Mouse (Mus musculus): ENCODE results near the gene Smurf1. TPM values are rescaled to one million over a fixed set of nuclear protein-coding genes. Genes with fewer than 3 reads are reported as not detected.

Gene Smurf1
- polyA plus RNA-seq (2015; fragmentation: Nextera tagmentation; extraction: Ambion mirVana): 3.5 and 5.0 TPM in 2 replicates

DNA sequence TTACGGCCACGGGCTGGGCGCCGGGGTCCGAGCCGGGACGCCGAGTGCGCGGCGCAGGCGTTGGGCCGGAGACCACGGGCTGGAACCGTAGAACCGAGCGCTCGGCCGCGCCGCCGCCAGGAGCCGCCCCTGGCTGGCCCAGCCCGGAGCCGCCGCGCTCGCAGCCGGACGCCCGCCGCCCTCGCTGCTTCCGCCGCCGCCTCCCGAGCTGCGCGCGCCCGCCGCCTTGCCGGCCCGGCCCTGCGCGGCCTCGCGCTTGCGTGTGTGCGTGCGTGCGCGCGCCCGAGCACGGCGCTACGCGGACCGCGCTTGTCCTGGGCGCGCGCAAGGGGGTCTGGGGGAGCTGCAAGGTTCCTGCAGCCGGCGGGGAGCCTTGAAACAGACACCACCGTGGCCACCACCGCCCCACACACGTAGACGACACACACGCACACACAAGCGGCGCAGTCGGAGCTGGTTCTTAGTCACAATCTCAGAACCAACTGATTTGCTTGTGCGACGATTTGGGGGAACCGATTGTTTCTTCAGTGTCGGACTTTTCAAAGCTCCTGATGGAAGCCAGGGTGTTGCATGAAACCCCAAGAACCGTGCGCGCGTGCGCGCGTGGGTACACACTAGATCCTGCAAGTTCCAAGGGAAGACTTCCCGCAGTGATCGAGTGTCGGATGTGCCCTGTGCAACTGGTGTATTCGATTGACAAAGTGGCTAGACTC lies at the start of gene Smurf1:
Smurf1 (minus strand) TSS at position 209 of the 713 bp plus-strand sequence.
- Histone ChIP-seq H3K9ac (ENCODE audit: low read depth, low read length) (peak within 1 kb of the TSS; percentile 90), H3K9me3 (ENCODE audit: control insufficient read depth, low read length) (no peaks in the 10 kb centered on the region), H3K27me3 (replicated peaks; ENCODE audit: control insufficient read depth, insufficient read depth, low read length) (no peaks in the 10 kb centered on the region), H3K4me2 (ENCODE audit: low read depth, low read length) (peak within 1 kb of the TSS; percentile 66), H3K27ac (ENCODE audit: low read length) (peak within 1 kb of the TSS; percentile 94), H3K4me1 (ENCODE audit: control insufficient read depth, insufficient read depth, low read length) (peaks cover 15% of the 10 kb centered on the region), H3K36me3 (ENCODE audit: control insufficient read depth, insufficient read depth, low read length) (no peaks in the 10 kb centered on the region), H3K4me3 (ENCODE audit: low read length) (peak within 1 kb of the TSS; percentile 83)
- under 1% methylated on average over 68 of the region's 89 CpGs for WGBS
- ATAC-seq: peak; percentile 78

DNA sequence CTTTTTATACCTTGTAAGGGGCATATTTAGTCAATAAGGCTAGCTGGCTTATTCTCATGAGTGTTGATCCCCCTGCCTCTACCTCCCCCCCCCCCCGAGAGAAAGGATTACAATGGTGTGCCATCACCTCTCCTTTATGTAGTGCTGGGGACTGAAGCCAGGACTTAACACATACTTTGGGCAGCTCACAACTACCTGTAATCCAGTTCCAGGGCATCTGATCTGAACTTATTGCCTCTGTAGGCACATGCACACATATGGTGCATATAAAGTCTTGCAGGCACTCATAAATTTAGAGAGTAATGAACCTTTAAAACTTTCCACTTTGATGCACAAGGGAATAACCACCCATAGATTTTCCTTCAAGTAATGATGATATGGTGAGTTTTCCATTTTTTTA lies 48.6 kb upstream of the Smurf1 start:
- no peak overlapping the region for H3K27ac ChIP-seq (ENCODE audit: low read length)
- no peak overlapping the region for H3K4me2 ChIP-seq (ENCODE audit: low read depth, low read length)
- no peak overlapping the region for H3K9ac ChIP-seq (ENCODE audit: low read depth, low read length)
- no peaks in the 10 kb centered on the region for H3K36me3 ChIP-seq (ENCODE audit: control insufficient read depth, insufficient read depth, low read length)
- H3K27me3 ChIP-seq (replicated peaks; ENCODE audit: control insufficient read depth, insufficient read depth, low read length): no peaks in the 10 kb centered on the region
- H3K4me3 ChIP-seq (ENCODE audit: low read length): no peak overlapping the region
- 92% methylated on average over 1 of the region's 1 CpGs for WGBS
- no peaks in the 10 kb centered on the region for H3K4me1 ChIP-seq (ENCODE audit: control insufficient read depth, insufficient read depth, low read length)
- no peaks in the 10 kb centered on the region for H3K9me3 ChIP-seq (ENCODE audit: control insufficient read depth, low read length)
- ATAC-seq: no peak

DNA sequence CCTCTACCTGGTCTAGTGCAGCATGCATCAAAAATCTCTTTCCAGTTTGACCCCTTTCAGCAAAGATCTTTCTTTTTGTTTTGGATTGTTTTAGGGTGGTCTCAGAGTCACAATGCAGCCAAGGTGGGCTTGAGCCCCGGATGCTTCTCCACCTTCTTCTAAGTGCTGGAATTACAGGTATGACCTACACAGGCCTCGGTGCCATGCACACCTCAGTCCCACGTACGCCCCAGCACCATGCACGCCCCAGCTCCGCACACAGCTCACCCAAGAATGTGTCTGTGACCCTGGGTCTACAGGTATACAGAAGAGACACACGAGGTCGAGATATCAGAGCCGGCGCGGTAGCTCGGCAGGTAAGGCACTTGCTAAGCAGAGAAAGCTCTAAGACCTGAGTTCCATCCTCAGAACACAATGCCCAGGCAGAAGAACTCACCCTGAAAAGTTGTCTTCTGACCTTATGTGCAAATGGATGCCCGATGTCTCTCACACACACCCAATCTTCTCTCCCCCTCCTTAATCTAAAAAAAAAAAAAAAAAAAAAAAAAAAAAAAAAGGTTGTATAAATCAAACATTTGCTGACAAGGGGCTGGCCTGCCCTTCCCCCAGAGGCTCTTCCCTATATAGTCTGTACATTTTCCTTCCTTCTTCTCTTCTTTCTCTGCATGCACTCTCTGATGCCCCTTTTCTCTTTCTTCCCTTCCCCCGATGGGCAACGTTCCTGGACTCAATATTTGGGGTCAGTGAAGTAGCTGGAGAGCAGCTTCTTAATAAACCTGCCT lies 43.4 kb upstream of the Smurf1 start:
- no peak overlapping the region for H3K27ac ChIP-seq (ENCODE audit: low read length)
- H3K4me1 ChIP-seq (ENCODE audit: control insufficient read depth, insufficient read depth, low read length): peaks cover 6% of the 10 kb centered on the region; the same call in 1 of the 2 replicates
- no peak overlapping the region for H3K9ac ChIP-seq (ENCODE audit: low read depth, low read length)
- 86% methylated on average over 15 of the region's 15 CpGs for WGBS
- no peaks in the 10 kb centered on the region for H3K36me3 ChIP-seq (ENCODE audit: control insufficient read depth, insufficient read depth, low read length)
- H3K9me3 ChIP-seq (ENCODE audit: control insufficient read depth, low read length): no peaks in the 10 kb centered on the region
- H3K4me3 ChIP-seq (ENCODE audit: low read length): no peak overlapping the region
- no peaks in the 10 kb centered on the region for H3K27me3 ChIP-seq (replicated peaks; ENCODE audit: control insufficient read depth, insufficient read depth, low read length)
- no peak overlapping the region for H3K4me2 ChIP-seq (ENCODE audit: low read depth, low read length)
- no peak for ATAC-seq

DNA sequence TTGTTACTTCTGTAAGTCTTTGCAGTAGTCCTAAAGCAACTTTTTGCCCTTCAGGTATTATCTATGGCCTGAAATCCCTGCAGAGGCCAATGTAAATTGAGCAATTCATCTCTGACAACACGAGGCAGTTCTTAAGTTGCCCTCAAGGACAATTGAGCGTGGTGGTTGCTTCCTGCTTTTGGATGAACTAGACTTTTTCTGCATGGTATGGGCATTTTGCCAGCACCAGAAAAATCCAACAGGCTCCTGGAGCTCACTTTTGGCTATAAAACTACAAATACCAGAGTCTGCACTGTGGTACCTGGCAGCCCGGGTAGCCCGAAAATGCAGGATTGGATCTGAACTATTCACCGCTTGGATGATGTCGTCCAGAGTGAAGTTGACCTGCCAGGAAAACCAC lies 39.9 kb upstream of the Smurf1 start:
- Histone ChIP-seq H3K4me2 (ENCODE audit: low read depth, low read length) (no peak overlapping the region), H3K9ac (ENCODE audit: low read depth, low read length) (no peak overlapping the region), H3K4me3 (ENCODE audit: low read length) (no peak overlapping the region), H3K27ac (ENCODE audit: low read length) (no peak overlapping the region), H3K36me3 (ENCODE audit: control insufficient read depth, insufficient read depth, low read length) (no peaks in the 10 kb centered on the region), H3K4me1 (ENCODE audit: control insufficient read depth, insufficient read depth, low read length) (peaks cover 6% of the 10 kb centered on the region; the same call in 1 of the 2 replicates), H3K9me3 (ENCODE audit: control insufficient read depth, low read length) (no peaks in the 10 kb centered on the region), H3K27me3 (replicated peaks; ENCODE audit: control insufficient read depth, insufficient read depth, low read length) (no peaks in the 10 kb centered on the region)
- WGBS: 70% methylated on average over 6 of the region's 6 CpGs
- ATAC-seq: no peak

DNA sequence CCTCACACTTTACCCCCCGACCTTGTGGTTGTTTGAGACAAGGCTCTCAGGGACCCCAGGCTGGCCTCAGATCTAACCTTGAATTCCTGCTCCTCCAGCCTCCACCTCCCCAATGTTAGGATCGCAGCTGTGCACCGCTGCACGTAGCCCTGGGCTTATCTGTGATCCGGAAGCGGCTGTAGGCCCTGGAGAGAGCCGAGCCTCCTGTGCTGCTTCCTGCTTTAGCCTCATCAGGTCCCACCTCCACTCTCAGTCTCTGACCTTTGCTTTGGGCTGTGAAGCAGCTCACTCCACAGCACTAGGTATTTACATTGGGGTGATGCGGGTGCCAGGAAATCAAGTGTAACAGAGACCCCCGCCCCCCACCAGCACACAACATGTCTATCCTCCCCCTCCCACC lies 38.8 kb upstream of the Smurf1 start:
- Histone ChIP-seq H3K9me3 (ENCODE audit: control insufficient read depth, low read length) (no peaks in the 10 kb centered on the region), H3K27ac (ENCODE audit: low read length) (no peak overlapping the region), H3K4me3 (ENCODE audit: low read length) (no peak overlapping the region), H3K27me3 (replicated peaks; ENCODE audit: control insufficient read depth, insufficient read depth, low read length) (no peaks in the 10 kb centered on the region), H3K36me3 (ENCODE audit: control insufficient read depth, insufficient read depth, low read length) (no peaks in the 10 kb centered on the region), H3K4me2 (ENCODE audit: low read depth, low read length) (no peak overlapping the region), H3K9ac (ENCODE audit: low read depth, low read length) (no peak overlapping the region), H3K4me1 (ENCODE audit: control insufficient read depth, insufficient read depth, low read length) (peaks cover 6% of the 10 kb centered on the region; the same call in 1 of the 2 replicates)
- peak; percentile 90 for ATAC-seq
- 68% methylated on average over 9 of the region's 9 CpGs for WGBS

DNA sequence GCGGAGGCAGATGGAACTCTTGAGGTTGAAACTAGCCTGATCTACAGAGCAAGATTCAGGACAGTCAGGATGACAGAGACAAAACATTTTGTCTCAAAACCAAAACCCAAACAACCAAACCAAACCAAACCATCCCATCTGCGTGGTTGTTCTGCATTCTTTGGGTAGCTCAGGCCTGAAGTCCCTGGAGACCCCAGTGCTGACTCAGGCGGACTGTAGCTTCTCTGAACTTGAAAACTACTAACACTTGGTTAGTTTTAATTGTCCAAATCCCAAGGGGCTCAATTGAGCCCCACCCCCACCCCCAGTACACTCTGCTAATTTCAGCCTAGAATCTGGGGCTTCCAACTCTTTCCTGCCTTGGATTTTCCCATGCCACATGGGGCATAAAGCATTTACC lies 37.7 kb upstream of the Smurf1 start:
- no peaks in the 10 kb centered on the region for H3K36me3 ChIP-seq (ENCODE audit: control insufficient read depth, insufficient read depth, low read length)
- no peak overlapping the region for H3K27ac ChIP-seq (ENCODE audit: low read length)
- H3K27me3 ChIP-seq (replicated peaks; ENCODE audit: control insufficient read depth, insufficient read depth, low read length): no peaks in the 10 kb centered on the region
- no peak for ATAC-seq
- no peak overlapping the region for H3K9ac ChIP-seq (ENCODE audit: low read depth, low read length)
- H3K9me3 ChIP-seq (ENCODE audit: control insufficient read depth, low read length): no peaks in the 10 kb centered on the region
- peaks cover 6% of the 10 kb centered on the region; the same call in 1 of the 2 replicates for H3K4me1 ChIP-seq (ENCODE audit: control insufficient read depth, insufficient read depth, low read length)
- H3K4me3 ChIP-seq (ENCODE audit: low read length): no peak overlapping the region
- no peak overlapping the region for H3K4me2 ChIP-seq (ENCODE audit: low read depth, low read length)
- 81% methylated on average over 3 of the region's 3 CpGs for WGBS

DNA sequence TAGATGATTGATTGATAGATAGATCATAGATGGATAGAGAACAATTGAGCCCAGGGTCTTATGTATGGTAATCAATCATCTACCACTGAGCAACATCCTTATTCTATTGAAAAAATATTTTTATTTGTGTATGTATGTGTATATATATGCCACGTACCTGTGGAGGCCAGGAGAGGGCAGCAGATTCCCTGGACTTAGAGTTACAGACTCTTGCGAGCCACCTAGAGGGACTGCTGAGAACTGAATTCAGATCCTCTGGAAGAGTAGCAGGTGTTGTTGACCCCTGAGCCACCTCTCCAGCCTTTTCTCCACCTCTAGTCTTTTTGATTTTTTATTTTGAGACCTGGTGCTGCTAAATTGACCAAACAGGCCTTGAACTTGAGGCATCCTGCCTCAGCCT lies 32.8 kb upstream of the Smurf1 start:
- WGBS: 30% methylated on average over 2 of the region's 2 CpGs
- no peak for ATAC-seq
- no peak overlapping the region for H3K4me2 ChIP-seq (ENCODE audit: low read depth, low read length)

DNA sequence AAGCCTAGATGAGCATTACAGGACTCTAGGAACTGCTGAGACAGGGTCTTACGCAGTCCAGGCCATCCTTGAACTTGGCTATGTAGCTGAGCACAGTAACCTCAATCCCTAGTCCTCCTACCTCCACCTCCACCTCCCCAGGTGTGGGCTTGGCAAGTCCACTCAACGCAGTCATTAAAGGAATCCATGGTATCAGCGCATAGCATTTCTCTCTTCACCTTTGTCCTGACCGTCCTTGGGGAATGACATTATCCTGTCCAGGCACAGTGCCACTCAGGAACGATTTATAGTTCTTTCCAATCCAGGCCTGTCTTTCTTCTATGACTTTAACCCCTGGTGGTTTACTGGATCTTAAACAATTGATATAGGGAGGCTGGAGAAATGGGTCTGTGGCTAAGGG lies 24.8 kb upstream of the Smurf1 start:
- Histone ChIP-seq H3K27ac (ENCODE audit: low read length) (no peak overlapping the region), H3K27me3 (replicated peaks; ENCODE audit: control insufficient read depth, insufficient read depth, low read length) (no peaks in the 10 kb centered on the region), H3K36me3 (ENCODE audit: control insufficient read depth, insufficient read depth, low read length) (no peaks in the 10 kb centered on the region), H3K9me3 (ENCODE audit: control insufficient read depth, low read length) (no peaks in the 10 kb centered on the region), H3K4me1 (ENCODE audit: control insufficient read depth, insufficient read depth, low read length) (0 out of 2 replicates have a peak, but pooled peaks cover 6% of the 10 kb centered on the region), H3K4me3 (ENCODE audit: low read length) (no peak overlapping the region), H3K4me2 (ENCODE audit: low read depth, low read length) (no peak overlapping the region), H3K9ac (ENCODE audit: low read depth, low read length) (no peak overlapping the region)
- 67% methylated on average over 5 of the region's 5 CpGs for WGBS
- ATAC-seq: no peak

More for the DNA sequence above, 32.8 kb upstream of the Smurf1 start:
- Histone ChIP-seq H3K27me3 (replicated peaks; ENCODE audit: control insufficient read depth, insufficient read depth, low read length) (no peaks in the 10 kb centered on the region), H3K4me3 (ENCODE audit: low read length) (no peak overlapping the region), H3K27ac (ENCODE audit: low read length) (no peak overlapping the region), H3K9ac (ENCODE audit: low read depth, low read length) (no peak overlapping the region), H3K36me3 (ENCODE audit: control insufficient read depth, insufficient read depth, low read length) (no peaks in the 10 kb centered on the region), H3K4me1 (ENCODE audit: control insufficient read depth, insufficient read depth, low read length) (no peaks in the 10 kb centered on the region), H3K9me3 (ENCODE audit: control insufficient read depth, low read length) (no peaks in the 10 kb centered on the region)

DNA sequence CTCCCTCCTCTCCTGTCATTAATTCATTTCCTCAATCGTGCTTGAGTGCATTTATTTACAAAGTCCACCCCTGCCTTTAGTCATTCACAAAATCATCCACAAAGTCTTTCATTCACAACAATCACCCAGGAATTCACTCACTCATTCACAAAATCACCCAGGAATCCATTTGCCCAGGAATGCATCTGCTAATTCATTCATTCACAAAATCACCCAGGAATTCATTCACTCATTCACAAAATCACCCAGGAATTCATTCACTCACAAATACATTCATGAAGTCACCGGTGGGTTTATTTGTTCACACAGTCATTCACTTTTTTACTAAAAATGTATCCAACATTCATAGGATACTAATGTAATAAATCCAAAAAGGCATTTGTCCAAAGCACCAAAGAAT lies 24.4 kb upstream of the Smurf1 start:
- Histone ChIP-seq H3K9me3 (ENCODE audit: control insufficient read depth, low read length) (no peaks in the 10 kb centered on the region), H3K4me1 (ENCODE audit: control insufficient read depth, insufficient read depth, low read length) (0 out of 2 replicates have a peak, but pooled peaks cover 6% of the 10 kb centered on the region), H3K36me3 (ENCODE audit: control insufficient read depth, insufficient read depth, low read length) (no peaks in the 10 kb centered on the region), H3K9ac (ENCODE audit: low read depth, low read length) (no peak overlapping the region), H3K4me2 (ENCODE audit: low read depth, low read length) (no peak overlapping the region), H3K27me3 (replicated peaks; ENCODE audit: control insufficient read depth, insufficient read depth, low read length) (no peaks in the 10 kb centered on the region), H3K27ac (ENCODE audit: low read length) (no peak overlapping the region), H3K4me3 (ENCODE audit: low read length) (no peak overlapping the region)
- no peak for ATAC-seq
- WGBS: 62% methylated on average over 2 of the region's 2 CpGs
